Mouse (Mus musculus) hindbrain, embryonic 16.5 days (tissue): Measurements from ENCODE around the gene App. TPM values are rescaled to one million over a fixed set of nuclear protein-coding genes. Genes with fewer than 3 reads are reported as not detected.

Experiments used
- ATAC-seq: fragments of 200-750 bp; cut with Nextera tagmentation; 2 replicates; pipeline ENCODE4 v1.8.0; 2017; ENCODE audit warnings: moderate TSS enrichment, moderate library complexity
- H3K27ac ChIP-seq: fragments of 300-500 bp; sonication (generic); 2 replicates; pipeline ENCODE4 v1.5.1; 2014; ENCODE audit warnings: low read depth, mild to moderate bottlenecking, control low read depth, low read length, moderate library complexity
- H3K27me3 ChIP-seq: fragments of 300-500 bp; sonication (generic); replicated peaks from 2 replicates; pipeline ENCODE4 v1.6.1; 2014; ENCODE audit warnings: low read length; ENCODE audit not compliant: control insufficient read depth, insufficient read depth
- H3K36me3 ChIP-seq: fragments of 300-500 bp; sonication (generic); 2 replicates; pipeline ENCODE4 v1.6.1; 2014; ENCODE audit warnings: mild to moderate bottlenecking, low read length, moderate library complexity, mixed read lengths; ENCODE audit not compliant: control insufficient read depth, insufficient read depth
- H3K4me1 ChIP-seq: fragments of 300-500 bp; sonication (generic); 2 replicates; pipeline ENCODE4 v1.6.1; 2014; ENCODE audit warnings: low read depth, low read length; ENCODE audit not compliant: control insufficient read depth, insufficient read depth
- H3K4me2 ChIP-seq: fragments of 300-500 bp; sonication (generic); 2 replicates; pipeline ENCODE4 v1.6.1; 2014; ENCODE audit warnings: mild to moderate bottlenecking, low read length, control low read depth, moderate library complexity
- H3K4me3 ChIP-seq: fragments of 300-500 bp; sonication (generic); 2 replicates; pipeline ENCODE4 v1.5.1; 2014; ENCODE audit warnings: mild to moderate bottlenecking, low read length, control low read depth, moderate library complexity
- H3K9ac ChIP-seq: fragments of 300-500 bp; sonication (generic); 2 replicates; pipeline ENCODE4 v1.6.1; 2014; ENCODE audit warnings: low read depth, mild to moderate bottlenecking, control low read depth, low read length, moderate library complexity
- H3K9me3 ChIP-seq: fragments of 300-500 bp; sonication (generic); 2 replicates; pipeline ENCODE4 v1.6.1; 2014; ENCODE audit warnings: mild to moderate bottlenecking, low read length, moderate library complexity; ENCODE audit not compliant: control insufficient read depth
- WGBS: fragments of 180-500 bp; shearing (Covaris S2); extraction: QIAGEN DNeasy Blood & Tissue Kit; methylation state at CpG from one replicate; pipeline ENCODE4 v1.1.7; 2014; 5-methylcytosine and 5-hydroxymethylcytosine counted together
- polyA plus RNA-seq: library from polyadenylated mRNA; unstranded; fragments of >200 nt; fragmentation: Nextera tagmentation; extraction: Ambion mirVana; gene quantifications from 2 replicates; pipeline ENCODE4 v1.2.1, GENCODE M21; 2015

App gene
- polyA plus RNA-seq, 1 experiment from 2014 or later = 521 TPM

DNA sequence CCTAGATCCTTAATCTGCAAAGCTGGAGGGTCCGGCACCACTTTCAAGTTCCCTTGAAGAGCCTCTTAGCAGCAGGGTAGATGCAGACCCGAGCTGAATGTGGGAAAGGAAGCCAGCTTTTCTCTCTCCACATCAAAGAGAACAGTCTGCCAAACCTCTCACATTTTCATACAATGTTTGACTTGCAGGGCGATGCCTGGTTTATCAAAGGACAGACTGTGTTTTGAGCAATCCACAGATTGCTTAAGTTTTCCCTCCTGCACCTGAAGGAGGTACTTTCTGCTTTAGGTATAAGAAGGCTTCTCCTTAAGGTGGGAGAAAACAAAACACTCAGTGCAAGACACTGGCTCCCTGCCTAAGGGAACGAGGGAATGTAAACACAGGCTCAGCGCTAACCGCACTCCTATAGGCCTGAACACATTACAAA lies 178.1 kb downstream of the App start:
- no peak overlapping the region for H3K4me2 ChIP-seq
- no peak for ATAC-seq
- H3K27ac ChIP-seq = no peak overlapping the region
- H3K27me3 ChIP-seq = no peaks in the 10 kb centered on the region
- peaks cover 16% of the 10 kb centered on the region for H3K36me3 ChIP-seq
- whole genome bisulfite sequencing = 63% methylated on average over 6 of the region's 6 CpGs
- H3K9me3 ChIP-seq = no peaks in the 10 kb centered on the region
- H3K9ac ChIP-seq = no peak overlapping the region
- no peaks in the 10 kb centered on the region for H3K4me1 ChIP-seq
- no peak overlapping the region for H3K4me3 ChIP-seq

DNA sequence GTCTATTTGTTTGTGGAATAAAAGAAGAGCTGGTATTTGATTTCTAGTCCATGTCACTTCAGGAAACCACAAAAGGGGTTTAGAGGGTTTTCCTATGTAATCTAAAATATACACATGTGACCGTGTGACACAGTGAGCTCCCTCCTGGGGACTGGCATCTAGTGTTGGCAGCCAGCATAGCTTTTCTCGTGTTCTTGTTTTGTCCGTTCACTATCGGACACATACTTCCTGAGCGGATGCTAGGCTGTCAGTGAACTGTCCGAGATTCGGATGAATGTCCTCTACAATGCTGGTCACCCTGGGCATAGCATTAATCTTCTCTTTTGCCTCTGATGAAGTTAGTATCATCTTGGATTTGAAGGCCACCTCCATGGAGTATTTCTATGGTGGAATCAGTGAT lies 180.7 kb downstream of the App start:
- ATAC-seq = no peak
- no peak overlapping the region for H3K4me3 ChIP-seq
- no peaks in the 10 kb centered on the region; the same call in 1 of the 2 replicates for H3K4me1 ChIP-seq
- H3K36me3 ChIP-seq = peaks cover 17% of the 10 kb centered on the region
- WGBS = 82% methylated on average over 7 of the region's 7 CpGs
- no peak overlapping the region for H3K4me2 ChIP-seq
- no peak overlapping the region for H3K27ac ChIP-seq
- no peaks in the 10 kb centered on the region for H3K27me3 ChIP-seq
- no peak overlapping the region for H3K9ac ChIP-seq
- no peaks in the 10 kb centered on the region for H3K9me3 ChIP-seq

DNA sequence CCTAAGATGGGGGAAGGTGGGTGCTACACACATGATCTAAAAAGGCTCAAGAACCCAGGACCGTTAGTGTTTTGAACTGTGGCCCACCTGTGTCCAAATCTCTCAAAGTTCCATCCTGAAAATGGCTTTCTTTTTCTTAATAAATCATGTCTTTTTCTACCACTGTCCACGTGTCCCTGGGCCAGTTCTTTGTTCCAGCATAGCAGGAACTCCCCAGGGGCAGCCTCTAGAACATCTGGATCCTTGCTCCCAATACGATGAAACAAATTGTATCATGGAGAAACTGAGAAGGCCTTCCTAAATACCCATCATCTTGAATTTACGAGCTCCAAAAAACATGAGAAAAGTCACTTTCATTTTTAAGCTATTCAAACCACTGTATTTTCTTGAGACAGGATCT lies 182.6 kb downstream of the App start:
- Histone ChIP-seq H3K4me3 (no peak overlapping the region), H3K4me1 (no peaks in the 10 kb centered on the region; the same call in 1 of the 2 replicates), H3K27me3 (no peaks in the 10 kb centered on the region), H3K27ac (no peak overlapping the region), H3K9me3 (no peaks in the 10 kb centered on the region), H3K36me3 (peaks cover 17% of the 10 kb centered on the region), H3K9ac (no peak overlapping the region), H3K4me2 (no peak overlapping the region)
- WGBS = 76% methylated on average over 4 of the region's 4 CpGs
- ATAC-seq = no peak

DNA sequence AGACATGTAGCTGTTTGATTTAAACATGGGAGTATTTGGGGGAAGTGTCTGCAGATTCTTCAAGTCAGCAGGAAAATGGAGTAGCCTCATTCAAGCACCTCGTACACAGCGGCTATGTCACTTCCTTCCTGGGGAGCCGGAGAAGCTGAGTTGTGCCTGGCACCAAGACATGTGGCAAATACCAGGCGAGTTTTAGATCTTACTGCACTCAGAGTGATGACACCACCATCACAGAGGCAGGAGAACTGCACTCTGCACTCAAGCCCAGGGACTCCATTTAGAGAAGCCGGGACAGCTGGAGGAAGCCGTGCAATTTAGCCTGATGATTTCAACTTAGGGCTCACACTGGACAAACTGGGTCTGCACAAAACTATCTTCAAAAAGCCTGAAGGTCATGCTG lies 183.6 kb downstream of the App start:
- H3K4me2 ChIP-seq = no peak overlapping the region
- peaks cover 16% of the 10 kb centered on the region for H3K36me3 ChIP-seq
- 61% methylated on average over 6 of the region's 6 CpGs for WGBS
- no peak for ATAC-seq
- H3K9ac ChIP-seq = no peak overlapping the region
- no peak overlapping the region for H3K4me3 ChIP-seq
- H3K27me3 ChIP-seq = no peaks in the 10 kb centered on the region
- H3K9me3 ChIP-seq = no peaks in the 10 kb centered on the region
- no peaks in the 10 kb centered on the region; the same call in 1 of the 2 replicates for H3K4me1 ChIP-seq
- no peak overlapping the region for H3K27ac ChIP-seq

- H3K27ac ChIP-seq = no peak overlapping the region
- peaks cover 14% of the 10 kb centered on the region for H3K36me3 ChIP-seq
- 0 out of 2 replicates have a peak, but pooled peaks have one; percentile 23 for ATAC-seq
- no peak overlapping the region for H3K4me2 ChIP-seq
- 59% methylated on average over 10 of the region's 10 CpGs for WGBS
- H3K4me1 ChIP-seq = no peaks in the 10 kb centered on the region; the same call in 1 of the 2 replicates
- no peak overlapping the region for H3K9ac ChIP-seq
- H3K27me3 ChIP-seq = no peaks in the 10 kb centered on the region
- H3K9me3 ChIP-seq = no peaks in the 10 kb centered on the region
- no peak overlapping the region for H3K4me3 ChIP-seq
Observed at GRCm38 (mm10) chr16:84989476-84989875, 184.1 kb downstream of the App start.

DNA sequence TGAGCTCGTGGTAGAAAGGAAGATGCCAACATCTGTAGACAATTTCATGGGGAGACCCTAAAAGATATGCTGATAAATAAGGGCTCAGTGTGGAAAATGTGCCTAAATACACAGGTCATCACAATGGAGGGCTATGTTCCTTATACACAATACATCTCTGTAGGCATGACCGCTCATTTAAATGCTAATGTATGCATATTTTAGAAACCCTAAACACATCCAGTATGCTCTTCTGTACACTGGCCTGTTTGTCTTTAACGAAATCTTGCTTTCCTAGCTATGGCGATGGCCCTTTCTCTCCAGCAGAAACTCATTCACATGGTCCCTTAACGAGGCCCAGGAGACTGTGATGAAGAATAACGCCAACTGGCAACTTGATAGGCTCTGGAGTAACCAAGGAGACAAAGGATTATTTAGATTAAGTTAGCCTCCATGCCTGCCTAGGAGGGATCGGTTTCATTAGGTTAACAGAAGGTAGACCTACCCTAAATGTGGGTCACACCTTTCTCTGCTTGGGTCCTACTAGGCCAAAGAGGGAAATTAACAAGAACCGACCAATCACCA lies 185.8 kb downstream of the App start:
- Histone ChIP-seq H3K27ac (no peak overlapping the region), H3K27me3 (no peaks in the 10 kb centered on the region), H3K4me3 (no peak overlapping the region), H3K4me2 (no peak overlapping the region), H3K4me1 (no peaks in the 10 kb centered on the region; the same call in 1 of the 2 replicates), H3K36me3 (peaks cover 8% of the 10 kb centered on the region; the same call in 1 of the 2 replicates), H3K9ac (no peak overlapping the region), H3K9me3 (no peaks in the 10 kb centered on the region)
- 49% methylated on average over 8 of the region's 8 CpGs for WGBS
- peak; percentile 28; the same call in 1 of the 2 replicates for ATAC-seq

GRCm38 (mm10) chr16:84986016-84986631 lies 187.4 kb downstream of the App start:
- 77% methylated on average over 11 of the region's 11 CpGs for WGBS

GRCm38 (mm10) chr16:84985340-84985739 lies 188.2 kb downstream of the App start:
- no peak overlapping the region for H3K4me2 ChIP-seq
- no peak for ATAC-seq
- no peak overlapping the region for H3K4me3 ChIP-seq
- H3K36me3 ChIP-seq = peaks cover 5% of the 10 kb centered on the region; the same call in 1 of the 2 replicates
- 89% methylated on average over 3 of the region's 3 CpGs for WGBS
- no peaks in the 10 kb centered on the region for H3K27me3 ChIP-seq
- H3K9ac ChIP-seq = no peak overlapping the region
- no peak overlapping the region for H3K27ac ChIP-seq
- H3K4me1 ChIP-seq = no peaks in the 10 kb centered on the region; the same call in 1 of the 2 replicates
- H3K9me3 ChIP-seq = no peaks in the 10 kb centered on the region

More at GRCm38 (mm10) chr16:84986016-84986631, 187.4 kb downstream of the App start:
- no peaks in the 10 kb centered on the region; the same call in 1 of the 2 replicates for H3K4me1 ChIP-seq
- H3K36me3 ChIP-seq = peaks cover 7% of the 10 kb centered on the region; the same call in 1 of the 2 replicates
- H3K4me3 ChIP-seq = no peak overlapping the region
- no peaks in the 10 kb centered on the region for H3K9me3 ChIP-seq
- ATAC-seq = no peak
- H3K27ac ChIP-seq = no peak overlapping the region
- no peak overlapping the region for H3K9ac ChIP-seq
- no peak overlapping the region for H3K4me2 ChIP-seq
- H3K27me3 ChIP-seq = no peaks in the 10 kb centered on the region

DNA sequence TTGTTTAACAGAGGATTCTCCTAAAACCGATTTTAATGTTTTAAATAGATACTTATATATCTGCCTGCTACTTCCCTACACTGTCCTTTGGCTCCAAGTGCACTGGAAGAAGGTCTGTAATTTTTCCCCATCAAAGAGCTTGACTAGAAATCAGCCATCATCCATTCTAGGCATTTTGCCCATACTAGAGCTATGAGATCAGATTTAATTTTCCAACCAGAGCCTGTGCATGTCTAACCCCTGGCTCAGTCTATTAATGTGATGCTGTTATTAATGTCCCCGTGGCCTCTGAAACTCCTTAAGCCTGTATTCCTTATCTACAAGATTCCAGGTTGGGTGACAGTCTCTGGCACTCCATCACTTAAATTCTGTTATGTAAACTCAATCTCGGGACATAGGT lies 190.1 kb downstream of the App start:
- 79% methylated on average over 3 of the region's 3 CpGs for WGBS
- no peak overlapping the region for H3K9ac ChIP-seq
- no peak overlapping the region for H3K4me3 ChIP-seq
- no peak overlapping the region for H3K4me2 ChIP-seq
- no peaks in the 10 kb centered on the region for H3K9me3 ChIP-seq
- no peak for ATAC-seq
- H3K36me3 ChIP-seq = peaks cover 5% of the 10 kb centered on the region; the same call in 1 of the 2 replicates
- H3K4me1 ChIP-seq = no peaks in the 10 kb centered on the region; the same call in 1 of the 2 replicates
- no peak overlapping the region for H3K27ac ChIP-seq
- H3K27me3 ChIP-seq = no peaks in the 10 kb centered on the region
